Mouse (Mus musculus): ENCODE results near the gene Slc4a8. TPM values are rescaled to one million over a fixed set of nuclear protein-coding genes. Genes with fewer than 3 reads are reported as not detected.

Gene Slc4a8
- polyA plus RNA-seq (2012; rRNA removed; ENCODE audit: low replicate concordance) = 8.0 and 10.3 TPM in 2 replicates

DNA sequence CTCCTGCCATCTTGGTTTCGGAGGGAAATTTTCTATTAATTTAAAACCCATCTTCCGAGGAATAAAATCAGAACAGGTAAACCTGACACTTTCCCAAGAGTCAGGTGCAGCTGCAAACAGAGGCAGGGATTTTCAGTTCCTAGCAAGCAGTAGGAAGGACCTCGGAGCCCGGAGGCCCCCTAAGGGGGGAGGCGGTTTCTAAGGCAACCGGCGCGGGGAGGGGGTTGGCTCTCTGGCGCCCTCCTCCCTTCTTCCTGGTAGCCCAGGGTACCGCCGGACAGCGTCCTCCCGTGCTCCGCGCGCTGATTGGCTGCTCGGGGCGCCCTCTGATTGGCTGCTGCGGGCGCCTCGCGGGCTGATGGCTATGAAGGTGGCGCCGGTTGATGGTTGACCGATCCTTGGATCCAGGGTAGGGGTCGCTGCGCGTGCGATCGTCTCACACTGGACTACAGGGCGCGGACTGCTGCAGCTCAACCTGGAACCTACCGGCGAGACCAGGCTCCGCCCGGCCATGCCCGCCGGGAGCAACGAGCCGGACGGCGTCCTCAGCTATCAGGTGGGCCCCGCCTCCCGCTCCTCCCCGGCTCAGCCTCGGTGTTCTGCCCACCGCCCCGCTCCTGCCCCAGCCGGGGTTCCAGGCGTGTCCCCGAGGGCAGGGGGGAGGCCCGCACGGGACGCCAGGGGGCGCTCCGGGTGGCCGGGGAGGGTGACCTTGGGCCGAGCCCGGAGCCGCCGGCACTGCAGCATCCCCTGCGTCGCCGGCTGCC, at the start of gene Slc4a8:
Slc4a8 (plus strand) TSS at position 329 of the 767 bp plus-strand sequence.

DNA sequence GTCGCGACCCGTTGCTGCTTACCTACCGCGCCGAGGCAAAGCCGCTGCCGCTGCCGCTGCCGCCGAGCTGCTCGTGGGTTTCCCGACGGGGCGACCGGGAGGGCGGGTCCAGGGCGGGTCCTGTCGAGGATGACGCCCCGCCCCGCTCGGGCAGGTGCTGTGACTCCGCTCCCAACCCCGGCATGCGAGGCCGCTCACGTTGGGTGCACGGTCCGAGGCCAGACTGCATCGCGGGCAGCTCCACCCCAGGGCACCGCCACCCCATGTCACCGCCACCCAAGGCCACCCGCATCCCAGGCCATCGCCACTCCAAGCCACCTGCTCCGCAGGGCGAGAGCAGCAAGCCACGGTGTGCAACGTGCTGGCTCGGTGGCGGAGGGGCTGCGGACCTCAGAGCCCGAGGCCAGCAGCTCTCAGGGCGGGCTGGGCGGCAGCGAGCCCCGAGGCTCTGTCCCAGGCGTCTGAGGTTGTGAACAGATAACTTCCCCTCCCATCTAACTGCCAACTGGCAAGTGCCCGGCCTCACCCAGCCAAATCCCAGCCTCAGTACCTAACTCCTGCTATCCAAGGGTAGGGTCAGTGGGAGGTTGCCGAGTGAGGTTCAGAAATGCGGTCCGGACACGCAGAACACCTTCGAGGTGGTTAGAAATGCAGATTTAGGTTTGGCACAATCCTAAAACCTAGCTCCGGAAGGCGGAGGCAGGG, 32.1 kb upstream of the Slc4a8 start, which contains the start of gene Galnt6:
Galnt6 (minus strand) TSS at position 96 of the 705 bp plus-strand sequence.

DNA sequence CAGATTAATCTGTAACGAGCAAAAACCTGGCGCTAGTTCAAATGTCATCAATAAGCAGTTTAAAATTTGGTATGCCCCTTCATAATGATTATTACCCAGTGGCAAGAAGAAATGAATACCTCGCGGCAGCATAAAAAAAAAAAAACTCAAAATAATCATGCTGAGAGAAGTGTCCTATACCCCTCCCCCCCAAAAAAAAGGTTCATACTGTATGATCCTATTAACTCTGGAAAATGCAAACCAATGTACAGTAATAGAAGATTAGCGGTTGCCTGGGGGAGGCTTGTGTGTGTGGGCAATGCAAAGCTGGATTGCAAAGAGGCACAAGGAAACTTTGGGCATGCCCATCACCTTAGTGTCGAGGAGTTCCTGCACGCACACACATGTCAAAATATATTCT, 108.0 kb downstream of the Slc4a8 start, which contains the start of gene Scn8a:
Scn8a (plus strand) TSS at position 301 of the 400 bp plus-strand sequence.

Other genes with a start within 250 kb of the Slc4a8 start
- gene Tfcp2, start 209.7 kb upstream of the Slc4a8 start, polyA plus RNA-seq (2012; rRNA removed; ENCODE audit: low replicate concordance) = 6.5 and 9.5 TPM in 2 replicates
- 23.0 and 46.9 TPM in 2 replicates for gene Pou6f1, start 161.8 kb upstream of the Slc4a8 start, polyA plus RNA-seq (2012; rRNA removed; ENCODE audit: low replicate concordance)
- 796 and 920 TPM in 2 replicates for gene Dazap2, start 146.4 kb upstream of the Slc4a8 start, polyA plus RNA-seq (2012; rRNA removed; ENCODE audit: low replicate concordance)
- gene Smagp, start 124.8 kb upstream of the Slc4a8 start, polyA plus RNA-seq (2012; rRNA removed; ENCODE audit: low replicate concordance) = 44.9 and 68.9 TPM in 2 replicates
- 22.7 and 60.2 TPM in 2 replicates for gene Bin2, start 92.2 kb upstream of the Slc4a8 start, polyA plus RNA-seq (2012; rRNA removed; ENCODE audit: low replicate concordance)
- 13.4 and 28.3 TPM in 2 replicates for gene Cela1, start 73.8 kb upstream of the Slc4a8 start, polyA plus RNA-seq (2012; rRNA removed; ENCODE audit: low replicate concordance)
- gene Galnt6, start 32.4 kb upstream of the Slc4a8 start, polyA plus RNA-seq (2012; rRNA removed; ENCODE audit: low replicate concordance) = 5.8 and 12.7 TPM in 2 replicates
- 0.52 and 0.91 TPM in 2 replicates for gene Scn8a, start 108.1 kb downstream of the Slc4a8 start, polyA plus RNA-seq (2012; rRNA removed; ENCODE audit: low replicate concordance)

Data from mammary gland, adult 2 months (tissue).